Mouse (Mus musculus) B cell, adult 2 months (primary cell): Measurements from ENCODE around the gene Rtn3.

ENCODE experiments used
- DNase-seq, 2 experiments: peaks; one replicate each; pipeline ENCODE4 v3.0.0; 2022

The Rtn3 gene

DNA sequence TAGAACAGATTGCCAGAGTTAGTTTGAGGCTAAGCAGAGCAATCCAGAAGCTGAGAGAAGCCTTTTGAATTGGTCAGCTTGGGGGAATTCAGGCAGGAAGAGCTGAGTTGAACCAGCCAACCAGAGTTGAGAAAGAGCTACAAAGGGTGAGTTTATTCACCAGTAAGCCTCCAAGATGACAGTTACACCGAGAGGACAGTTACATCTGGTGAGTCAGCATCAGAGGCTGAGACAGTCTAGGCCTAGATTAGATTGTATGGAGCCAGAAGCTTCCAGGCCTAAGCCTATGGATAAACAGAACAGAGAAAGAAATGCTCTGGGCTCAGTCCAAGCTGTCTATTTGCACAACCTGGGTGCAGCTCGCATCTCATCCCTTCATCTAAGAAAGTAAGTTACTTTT is 105.4 kb downstream of the Rtn3 start:
- no peak for DNase-seq
